ENCODE assay signal across 8 mouse cellular contexts in genomic region chr8:15496248-15496647, GRCm38 (mm10).
DNase-seq lines count a peak whose midpoint lies in the region; ATAC-seq and TF ChIP-seq lines count a peak whose summit lies in the region.
"Had no signal": no experiment of that assay in that cellular context is flagged by ENCODE, and none has a peak within 500 bp of the region (broad histone marks: within the 10 kb centered on the region; RNA-seq: fewer than 3 reads in every experiment).

No protein-coding gene starts in this region.

- ATAC-seq in midbrain, embryonic 11.5 days (ENCODE audit: low FRiP score): no peak
- ATAC-seq in midbrain, embryonic 13.5 days: no peak
- no peak for ATAC-seq in inflammation-experienced regulatory T-cells, adult 6 months
- ATAC-seq in cerebellum, adult (ENCODE audit: insufficient number of reproducible peaks, low FRiP score, low TSS enrichment): no peak

- no peaks in the 10 kb centered on the region for H3K4me1 ChIP-seq in midbrain, embryonic 11.5 days (ENCODE audit: control insufficient read depth, insufficient read depth, low read length)
- no peaks in the 10 kb centered on the region for H3K4me1 ChIP-seq in midbrain, embryonic 13.5 days (replicated peaks)
- H3K4me1 ChIP-seq in heart, adult 2 months (ENCODE audit: control insufficient read depth, insufficient read depth, low read length): no peaks in the 10 kb centered on the region
- H3K4me1 ChIP-seq: embryonic facial prominence, embryonic 15.5 days had no signal

- H3K9ac ChIP-seq in midbrain, embryonic 11.5 days (ENCODE audit: low read length): no peak overlapping the region
- no peak overlapping the region for H3K9ac ChIP-seq in midbrain, embryonic 13.5 days (replicated peaks)
- no peak overlapping the region for H3K9ac ChIP-seq in heart, adult 2 months (ENCODE audit: low read depth, low read length)
- H3K9ac ChIP-seq: embryonic facial prominence, embryonic 15.5 days had no signal

- H3K9me3 ChIP-seq in midbrain, embryonic 11.5 days (ENCODE audit: control insufficient read depth, low read length): no peaks in the 10 kb centered on the region
- H3K9me3 ChIP-seq in midbrain, embryonic 13.5 days: no peaks in the 10 kb centered on the region
- H3K9me3 ChIP-seq: embryonic facial prominence, embryonic 15.5 days had no signal

- peak; percentile 8 for DNase-seq in midbrain, embryonic 11.5 days (ENCODE audit: low spot score, missing footprints)
- peak; percentile 28 to 67 for DNase-seq in frontal cortex, postnatal 25 days (ENCODE audit: low spot score in 2 of 2)
- peak; percentile 80 to 96 for DNase-seq in left cerebral cortex, postnatal 25 days (ENCODE audit: low spot score in 2 of 2)
- no peak for DNase-seq in heart, adult 2 months

- no peak overlapping the region for H3K4me3 ChIP-seq in midbrain, embryonic 11.5 days (ENCODE audit: low read depth, low read length)
- H3K4me3 ChIP-seq in midbrain, embryonic 13.5 days (replicated peaks): no peak overlapping the region
- no peak overlapping the region for H3K4me3 ChIP-seq in heart, adult 2 months
- H3K4me3 ChIP-seq: embryonic facial prominence, embryonic 15.5 days had no signal

- H3K27ac ChIP-seq in midbrain, embryonic 11.5 days (ENCODE audit: low read depth, low read length): no peak overlapping the region
- no peak overlapping the region for H3K27ac ChIP-seq in midbrain, embryonic 13.5 days
- H3K27ac ChIP-seq in heart, adult 2 months: no peak overlapping the region
- H3K27ac ChIP-seq: embryonic facial prominence, embryonic 15.5 days had no signal

- H3K36me3 ChIP-seq in midbrain, embryonic 11.5 days (ENCODE audit: control insufficient read depth, insufficient read depth, low read length): no peaks in the 10 kb centered on the region
- no peaks in the 10 kb centered on the region for H3K36me3 ChIP-seq in midbrain, embryonic 13.5 days
- no peaks in the 10 kb centered on the region for H3K36me3 ChIP-seq in heart, adult 2 months (ENCODE audit: control insufficient read depth, insufficient read depth, low read length)
- H3K36me3 ChIP-seq: embryonic facial prominence, embryonic 15.5 days had no signal

- no peak for TF ChIP-seq CTCF in heart, adult 2 months (IDR thresholded peaks at IDR 0.05)

- 81% methylated on average over 11 of the region's 11 CpGs for WGBS in midbrain, embryonic 11.5 days
- WGBS in midbrain, embryonic 13.5 days: 76% methylated on average over 11 of the region's 11 CpGs
- WGBS in heart, adult 2 months: 70% methylated on average over 11 of the region's 11 CpGs

- no peaks in the 10 kb centered on the region for H3K79me2 ChIP-seq in heart, adult 2 months (replicated peaks; ENCODE audit: control insufficient read depth, insufficient read depth, low read length)

- no peak for TF ChIP-seq POLR2A in heart, adult 2 months (IDR thresholded peaks at IDR 0.05; ENCODE audit: insufficient read depth, low read depth, low read length)

- no peaks in the 10 kb centered on the region for H3K27me3 ChIP-seq in midbrain, embryonic 11.5 days (ENCODE audit: control insufficient read depth, insufficient read depth, low read length)
- no peaks in the 10 kb centered on the region for H3K27me3 ChIP-seq in midbrain, embryonic 13.5 days
- H3K27me3 ChIP-seq in heart, adult 2 months (ENCODE audit: control insufficient read depth, insufficient read depth, low read length): no peaks in the 10 kb centered on the region
- H3K27me3 ChIP-seq: embryonic facial prominence, embryonic 15.5 days had no signal

- TF ChIP-seq EP300 in heart, adult 2 months (IDR thresholded peaks at IDR 0.05; ENCODE audit: insufficient read depth, low read depth, low read length): no peak

- H3K4me2 ChIP-seq in midbrain, embryonic 11.5 days: no peak overlapping the region
- H3K4me2 ChIP-seq in midbrain, embryonic 13.5 days (replicated peaks): no peak overlapping the region
- H3K4me2 ChIP-seq: embryonic facial prominence, embryonic 15.5 days had no signal

- intact Hi-C loops in left cerebral cortex, postnatal 25 days (cut with DNase I): loop anchor here (1.0 to 5.0 kb wide), 5 partner anchors 74 to 499 kb away; no protein-coding TSS in a partner anchor
- intact Hi-C loops in heart, adult 2 months (cut with DNase I): no loop called here

Comparison
In these comparisons a context has a peak if more than half of its experiments do, and no peak if none do; other contexts are left out.
1. DNase-seq: peak in midbrain, embryonic 11.5 days (single experiment), frontal cortex, postnatal 25 days (2 of 2) and left cerebral cortex, postnatal 25 days (2 of 2); none in heart, adult 2 months (0 of 2).